Mouse (Mus musculus): ENCODE data around the gene Col12a1. TPM values are rescaled to one million over a fixed set of nuclear protein-coding genes. Genes with fewer than 3 reads are reported as not detected.

Gene Col12a1
- polyA plus RNA-seq, 1 experiment = 17.7 TPM

DNA sequence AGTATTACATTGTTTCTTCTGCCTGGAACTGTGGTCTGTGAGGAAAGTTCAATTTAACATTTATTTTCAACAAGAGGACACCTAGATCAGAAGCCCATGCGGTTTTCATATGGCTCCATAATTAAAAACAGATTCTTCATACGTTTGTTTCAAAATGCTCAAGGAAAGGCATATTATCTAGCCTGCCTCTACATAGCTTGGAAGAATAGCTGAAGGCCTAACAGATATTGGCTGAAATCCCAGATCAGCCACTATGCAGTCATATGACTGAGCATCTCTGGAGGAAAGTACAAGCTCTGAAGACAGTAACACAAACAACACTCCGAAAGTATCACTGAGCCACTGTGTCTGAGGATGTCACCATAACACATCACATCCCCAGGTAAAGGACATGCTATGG lies 72.9 kb downstream of the Col12a1 start:
- Histone ChIP-seq H3K79me2 (ENCODE audit: control insufficient read depth, insufficient read depth) (no peaks in the 10 kb centered on the region), H3K4me2 (ENCODE audit: low read depth) (no peak overlapping the region), H3K36me3 (ENCODE audit: control insufficient read depth, insufficient read depth) (peaks cover 12% of the 10 kb centered on the region), H3K27me3 (ENCODE audit: control insufficient read depth, insufficient read depth, insufficient read length) (no peaks in the 10 kb centered on the region), H3K4me3 (no peak overlapping the region), H3ac (ENCODE audit: control insufficient read depth, insufficient read length) (no peak overlapping the region)
- TF ChIP-seq REST (IDR thresholded peaks at IDR 0.05; ENCODE audit: insufficient read depth, insufficient read length) (no peak), POLR2A (IDR thresholded peaks at IDR 0.05; ENCODE audit: insufficient read length, low read depth) (no peak), MYOG (IDR thresholded peaks at IDR 0.05; ENCODE audit: control insufficient read depth in 1 of 3, insufficient read depth in 1 of 3, insufficient read length in 2 of 3, low read depth in 2 of 3) (no peak), E2F4 (IDR thresholded peaks at IDR 0.05; ENCODE audit: insufficient read depth) (no peak), SRF (IDR thresholded peaks at IDR 0.05; ENCODE audit: control insufficient read depth, insufficient read length, low read depth) (no peak), TCF3 (IDR thresholded peaks at IDR 0.05; ENCODE audit: insufficient read length, low read depth) (no peak), MYOD1 (IDR thresholded peaks at IDR 0.05; ENCODE audit: control insufficient read depth in 1 of 3, insufficient read length in 2 of 3, low read depth in 2 of 3) (no peak), TCF12 (IDR thresholded peaks at IDR 0.05; ENCODE audit: insufficient read depth, poor library complexity, severe bottlenecking) (no peak), CEBPB (IDR thresholded peaks at IDR 0.05; ENCODE audit: insufficient read depth, poor library complexity, severe bottlenecking) (no peak), MAX (IDR thresholded peaks at IDR 0.05; ENCODE audit: low read depth) (no peak), USF1 (IDR thresholded peaks at IDR 0.05; ENCODE audit: low read depth) (no peak)

DNA sequence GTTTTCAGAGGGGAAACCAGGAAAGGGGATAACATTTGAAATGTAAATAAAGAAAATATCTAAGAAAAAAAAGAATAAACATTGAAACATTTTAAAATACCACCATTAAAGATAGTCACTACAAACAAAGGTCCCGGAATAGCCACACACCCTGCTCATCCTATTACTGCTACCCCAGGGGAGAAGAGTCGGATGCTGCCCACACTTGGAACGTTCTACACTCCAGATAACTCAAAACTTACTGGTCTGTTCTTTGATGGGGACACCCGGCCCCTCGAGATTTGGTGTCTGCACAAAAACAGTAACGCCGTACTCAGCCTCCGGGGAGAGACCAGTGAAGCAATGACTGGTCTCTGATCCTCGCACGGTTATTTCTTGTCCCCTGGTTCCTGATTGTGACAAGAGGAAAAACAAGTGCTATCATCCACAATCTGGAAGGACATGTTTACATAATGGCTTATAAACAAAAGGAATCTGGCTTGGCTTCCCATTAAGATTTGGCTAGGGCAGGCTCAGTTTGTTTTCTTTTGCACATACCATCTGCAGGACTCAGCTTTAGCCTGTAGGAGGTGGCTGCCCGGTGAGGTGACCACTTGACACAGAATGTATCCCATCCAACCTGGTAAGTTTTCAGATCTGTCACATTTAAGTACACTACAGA lies 79.1 kb downstream of the Col12a1 start:
- no peaks in the 10 kb centered on the region for H3K27me3 ChIP-seq (ENCODE audit: control insufficient read depth, insufficient read depth, insufficient read length)
- H3K4me3 ChIP-seq = no peak overlapping the region
- H3K36me3 ChIP-seq (ENCODE audit: control insufficient read depth, insufficient read depth) = peaks cover 17% of the 10 kb centered on the region
- H3K4me2 ChIP-seq (ENCODE audit: low read depth) = no peak overlapping the region
- H3K79me2 ChIP-seq (ENCODE audit: control insufficient read depth, insufficient read depth) = no peaks in the 10 kb centered on the region
- H3ac ChIP-seq (ENCODE audit: control insufficient read depth, insufficient read length) = no peak overlapping the region
- TF ChIP-seq TCF3 (IDR thresholded peaks at IDR 0.05; ENCODE audit: insufficient read length, low read depth) = no peak
- no peak for TF ChIP-seq POLR2AphosphoS2 (IDR thresholded peaks at IDR 0.05; ENCODE audit: insufficient read length, low read depth)
- no peak for TF ChIP-seq CEBPB (IDR thresholded peaks at IDR 0.05; ENCODE audit: insufficient read depth, poor library complexity, severe bottlenecking)
- TF ChIP-seq E2F4 (IDR thresholded peaks at IDR 0.05; ENCODE audit: insufficient read depth) = no peak
- no peak for TF ChIP-seq MYOG (IDR thresholded peaks at IDR 0.05; ENCODE audit: control insufficient read depth in 1 of 3, insufficient read depth in 1 of 3, insufficient read length in 2 of 3, low read depth in 2 of 3)
- TF ChIP-seq MAX (IDR thresholded peaks at IDR 0.05; ENCODE audit: low read depth) = no peak
- TF ChIP-seq USF1 (IDR thresholded peaks at IDR 0.05; ENCODE audit: low read depth) = no peak
- no peak for TF ChIP-seq TCF12 (IDR thresholded peaks at IDR 0.05; ENCODE audit: insufficient read depth, poor library complexity, severe bottlenecking)

DNA sequence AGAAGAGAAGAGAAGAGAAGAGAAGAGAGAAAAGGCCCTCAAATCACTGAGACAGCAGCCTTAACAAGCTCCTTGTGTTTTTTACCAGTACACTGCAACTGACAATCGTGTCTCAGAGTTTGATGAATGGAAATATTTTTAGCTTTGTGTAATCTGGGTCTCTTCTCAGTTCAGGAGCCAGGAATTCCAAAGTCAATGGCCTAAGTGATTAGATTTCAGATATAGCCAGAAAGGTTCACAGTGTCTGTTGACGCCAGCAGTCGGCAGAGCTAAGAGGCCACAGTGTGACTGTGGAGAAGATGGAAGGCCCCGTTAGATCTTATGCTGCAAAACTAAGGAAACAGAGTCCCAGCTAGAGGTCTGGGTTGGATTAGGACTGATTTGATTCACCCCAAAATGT lies 80.8 kb downstream of the Col12a1 start:
- no peak overlapping the region for H3ac ChIP-seq (ENCODE audit: control insufficient read depth, insufficient read length)
- H3K4me3 ChIP-seq = no peak overlapping the region
- peaks cover 17% of the 10 kb centered on the region for H3K36me3 ChIP-seq (ENCODE audit: control insufficient read depth, insufficient read depth)
- no peaks in the 10 kb centered on the region for H3K27me3 ChIP-seq (ENCODE audit: control insufficient read depth, insufficient read depth, insufficient read length)
- TF ChIP-seq MYOG (IDR thresholded peaks at IDR 0.05; ENCODE audit: control insufficient read depth in 1 of 3, insufficient read depth in 1 of 3, insufficient read length in 2 of 3, low read depth in 2 of 3) (no peak), E2F4 (IDR thresholded peaks at IDR 0.05; ENCODE audit: insufficient read depth) (no peak), SRF (IDR thresholded peaks at IDR 0.05; ENCODE audit: control insufficient read depth, insufficient read length, low read depth) (no peak), USF1 (IDR thresholded peaks at IDR 0.05; ENCODE audit: low read depth) (no peak), TCF12 (IDR thresholded peaks at IDR 0.05; ENCODE audit: insufficient read depth, poor library complexity, severe bottlenecking) (no peak), CEBPB (IDR thresholded peaks at IDR 0.05; ENCODE audit: insufficient read depth, poor library complexity, severe bottlenecking) (no peak), TCF3 (IDR thresholded peaks at IDR 0.05; ENCODE audit: insufficient read length, low read depth) (no peak), POLR2AphosphoS2 (IDR thresholded peaks at IDR 0.05; ENCODE audit: insufficient read length, low read depth) (no peak), MYOD1 (IDR thresholded peaks at IDR 0.05; ENCODE audit: control insufficient read depth in 1 of 3, insufficient read length in 2 of 3, low read depth in 2 of 3) (no peak), POLR2A (IDR thresholded peaks at IDR 0.05; ENCODE audit: insufficient read length, low read depth) (no peak), MAX (IDR thresholded peaks at IDR 0.05; ENCODE audit: low read depth) (no peak), REST (IDR thresholded peaks at IDR 0.05; ENCODE audit: insufficient read depth, insufficient read length) (no peak)
- H3K79me2 ChIP-seq (ENCODE audit: control insufficient read depth, insufficient read depth) = no peaks in the 10 kb centered on the region
- no peak overlapping the region for H3K4me2 ChIP-seq (ENCODE audit: low read depth)

DNA sequence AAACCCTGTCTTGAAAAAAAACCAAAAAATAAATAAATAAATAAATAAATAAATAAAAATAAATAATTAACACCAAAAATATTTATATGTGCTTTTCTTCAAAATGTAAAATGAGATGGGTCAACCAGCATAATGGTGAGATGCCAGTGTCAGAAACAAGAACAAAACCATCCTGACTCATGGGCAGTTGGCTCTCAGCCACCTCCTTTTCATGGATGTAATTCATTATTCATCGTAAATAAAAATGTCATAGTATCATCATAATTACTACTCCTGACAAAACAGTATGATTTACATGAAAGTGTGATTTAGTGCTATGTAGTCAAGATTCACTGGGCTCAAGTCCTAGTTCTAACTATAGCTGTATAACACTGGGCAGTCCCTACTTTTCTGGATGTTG lies 84.6 kb downstream of the Col12a1 start:
- no peak overlapping the region for H3K4me2 ChIP-seq (ENCODE audit: low read depth)
- H3ac ChIP-seq (ENCODE audit: control insufficient read depth, insufficient read length) = no peak overlapping the region
- peaks cover 5% of the 10 kb centered on the region for H3K36me3 ChIP-seq (ENCODE audit: control insufficient read depth, insufficient read depth)
- no peaks in the 10 kb centered on the region for H3K27me3 ChIP-seq (ENCODE audit: control insufficient read depth, insufficient read depth, insufficient read length)
- no peaks in the 10 kb centered on the region for H3K79me2 ChIP-seq (ENCODE audit: control insufficient read depth, insufficient read depth)
- no peak for TF ChIP-seq MYOD1 (IDR thresholded peaks at IDR 0.05; ENCODE audit: control insufficient read depth in 1 of 3, insufficient read length in 2 of 3, low read depth in 2 of 3)
- no peak for TF ChIP-seq TCF12 (IDR thresholded peaks at IDR 0.05; ENCODE audit: insufficient read depth, poor library complexity, severe bottlenecking)
- no peak overlapping the region for H3K4me3 ChIP-seq

DNA sequence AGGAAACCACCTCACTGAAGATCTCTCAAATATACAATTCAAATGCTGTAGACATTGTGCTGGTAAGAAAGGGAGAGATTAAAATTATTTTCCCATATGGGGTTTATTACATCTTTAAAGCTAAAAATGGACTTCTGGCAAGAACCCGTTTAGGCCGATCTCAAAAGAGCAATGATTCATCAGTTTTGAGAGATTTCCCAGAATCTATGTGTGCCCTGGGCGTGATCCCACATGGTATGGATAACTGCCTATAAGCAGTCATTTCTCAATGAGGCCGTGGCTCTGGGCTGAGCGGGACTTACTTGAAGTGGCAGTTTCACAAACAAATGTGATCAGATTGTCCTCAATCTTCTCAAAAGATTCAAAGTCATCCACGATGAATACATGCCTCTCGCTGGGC lies 87.4 kb downstream of the Col12a1 start:
- H3K79me2 ChIP-seq (ENCODE audit: control insufficient read depth, insufficient read depth) = no peaks in the 10 kb centered on the region
- H3K4me2 ChIP-seq (ENCODE audit: low read depth) = no peak overlapping the region
- no peaks in the 10 kb centered on the region for H3K27me3 ChIP-seq (ENCODE audit: control insufficient read depth, insufficient read depth, insufficient read length)
- H3K36me3 ChIP-seq (ENCODE audit: control insufficient read depth, insufficient read depth) = no peaks in the 10 kb centered on the region
- no peak overlapping the region for H3ac ChIP-seq (ENCODE audit: control insufficient read depth, insufficient read length)
- H3K4me3 ChIP-seq = no peak overlapping the region
- TF ChIP-seq MAX (IDR thresholded peaks at IDR 0.05; ENCODE audit: low read depth) = no peak
- no peak for TF ChIP-seq TCF12 (IDR thresholded peaks at IDR 0.05; ENCODE audit: insufficient read depth, poor library complexity, severe bottlenecking)
- no peak for TF ChIP-seq POLR2AphosphoS2 (IDR thresholded peaks at IDR 0.05; ENCODE audit: insufficient read length, low read depth)
- no peak for TF ChIP-seq REST (IDR thresholded peaks at IDR 0.05; ENCODE audit: insufficient read depth, insufficient read length)
- TF ChIP-seq USF1 (IDR thresholded peaks at IDR 0.05; ENCODE audit: low read depth) = no peak
- no peak for TF ChIP-seq MYOD1 (IDR thresholded peaks at IDR 0.05; ENCODE audit: control insufficient read depth in 1 of 3, insufficient read length in 2 of 3, low read depth in 2 of 3)
- no peak for TF ChIP-seq MYOG (IDR thresholded peaks at IDR 0.05; ENCODE audit: control insufficient read depth in 1 of 3, insufficient read depth in 1 of 3, insufficient read length in 2 of 3, low read depth in 2 of 3)
- no peak for TF ChIP-seq TCF3 (IDR thresholded peaks at IDR 0.05; ENCODE audit: insufficient read length, low read depth)
- TF ChIP-seq POLR2A (IDR thresholded peaks at IDR 0.05; ENCODE audit: insufficient read length, low read depth) = no peak
- no peak for TF ChIP-seq SRF (IDR thresholded peaks at IDR 0.05; ENCODE audit: control insufficient read depth, insufficient read length, low read depth)
- TF ChIP-seq CEBPB (IDR thresholded peaks at IDR 0.05; ENCODE audit: insufficient read depth, poor library complexity, severe bottlenecking) = no peak
- no peak for TF ChIP-seq E2F4 (IDR thresholded peaks at IDR 0.05; ENCODE audit: insufficient read depth)
